In genomic region chr13:95324626-95325079, GRCm38 (mm10) we compare ENCODE assay signal across 7 mouse cellular contexts. TPM values are rescaled to one million over a fixed set of nuclear protein-coding genes. Genes with fewer than 3 reads are reported as not detected.
DNase-seq lines count a peak whose midpoint lies in the region; ATAC-seq and TF ChIP-seq lines count a peak whose summit lies in the region.

No protein-coding gene starts in this region.

- H3K9me3 ChIP-seq in intestine, embryonic 14.5 days (ENCODE audit: control insufficient read depth, low read length), result no peaks in the 10 kb centered on the region
- no peaks in the 10 kb centered on the region for H3K9me3 ChIP-seq in midbrain, embryonic 16.5 days (replicated peaks; ENCODE audit: control insufficient read depth, low read length, poor library complexity, severe bottlenecking)

- peak overlapping the region; percentile 90 for H3K4me3 ChIP-seq in lung, adult 2 months (replicated peaks; ENCODE audit: extremely low read depth, low read depth, low read length)
- peak overlapping the region; percentile 73 for H3K4me3 ChIP-seq in embryonic fibroblast, embryonic 13.5 days (ENCODE audit: insufficient read depth, low read length)
- peak overlapping the region; percentile 70 for H3K4me3 ChIP-seq in intestine, embryonic 14.5 days (ENCODE audit: low read depth, low read length)
- peak overlapping the region; percentile 87 for H3K4me3 ChIP-seq in midbrain, embryonic 16.5 days (ENCODE audit: low read depth, low read length)

- no peaks in the 10 kb centered on the region for H3K27me3 ChIP-seq in intestine, embryonic 14.5 days (replicated peaks; ENCODE audit: control insufficient read depth, insufficient read depth, low read length)
- H3K27me3 ChIP-seq in midbrain, embryonic 16.5 days (ENCODE audit: control insufficient read depth, insufficient read depth, low read depth, low read length), result no peaks in the 10 kb centered on the region

- no peak for DNase-seq in lung, adult 2 months
- DNase-seq in lung, postnatal 10 days, result no peak
- DNase-seq in intestine, embryonic 14.5 days (ENCODE audit: low spot score), result peak; percentile 90
- no peak for DNase-seq in c-Kit-positive CD71-positive TER-119-positive erythroid progenitor cells, embryonic 14.5 days (ENCODE audit: low spot score)

- H3K4me2 ChIP-seq in intestine, embryonic 14.5 days (ENCODE audit: low read length), result peak overlapping the region; percentile 93
- H3K4me2 ChIP-seq in midbrain, embryonic 16.5 days (ENCODE audit: low read length), result peak overlapping the region; percentile 84

- TF ChIP-seq CTCF in lung, adult 2 months (IDR thresholded peaks at IDR 0.05; ENCODE audit: insufficient read depth, low read length), result no peak
- no peak for TF ChIP-seq CTCF in embryonic fibroblast, embryonic 13.5 days (IDR thresholded peaks at IDR 0.05; ENCODE audit: borderline replicate concordance, insufficient read depth, low read length)

- H3K4me1 ChIP-seq in lung, adult 2 months (ENCODE audit: control insufficient read depth, insufficient read depth, low read length), result 0 out of 2 replicates have a peak, but pooled peaks cover 2% of the 10 kb centered on the region
- no peaks in the 10 kb centered on the region for H3K4me1 ChIP-seq in embryonic fibroblast, embryonic 13.5 days (ENCODE audit: control insufficient read depth, insufficient read depth, low read length)
- H3K4me1 ChIP-seq in intestine, embryonic 14.5 days (replicated peaks; ENCODE audit: control insufficient read depth, insufficient read depth, low read length), result peaks cover 16% of the 10 kb centered on the region
- H3K4me1 ChIP-seq in midbrain, embryonic 16.5 days (ENCODE audit: control insufficient read depth, insufficient read depth, low read length), result peaks cover 26% of the 10 kb centered on the region

- ATAC-seq in activated CD4-positive, CD25-positive, alpha-beta regulatory T cell, adult 4 months, result peak; percentile 11
- ATAC-seq in intestine, embryonic 14.5 days (replicated peaks; ENCODE audit: low FRiP score, low TSS enrichment, low read depth), result peak; percentile 1; the same call in 1 of the 2 replicates
- peak; percentile 57 for ATAC-seq in midbrain, embryonic 16.5 days

- under 1% methylated on average over 22 of the region's 22 CpGs for WGBS in lung, adult 2 months
- under 1% methylated on average over 22 of the region's 22 CpGs for WGBS in intestine, embryonic 14.5 days
- WGBS in midbrain, embryonic 16.5 days, result under 1% methylated on average over 22 of the region's 22 CpGs

- TF ChIP-seq POLR2A in lung, adult 2 months (IDR thresholded peaks at IDR 0.05; ENCODE audit: borderline replicate concordance, extremely low read depth, low read depth, low read length), result no peak
- no peak; the same call in 1 of the 2 replicates for TF ChIP-seq POLR2A in embryonic fibroblast, embryonic 13.5 days (IDR thresholded peaks at IDR 0.05; ENCODE audit: low read depth, low read length)

- peak overlapping the region; percentile 93 for H3K27ac ChIP-seq in embryonic fibroblast, embryonic 13.5 days (ENCODE audit: insufficient read depth, low read length)
- peak overlapping the region; percentile 99 for H3K27ac ChIP-seq in intestine, embryonic 14.5 days (ENCODE audit: low read depth)
- peak overlapping the region; percentile 96 for H3K27ac ChIP-seq in midbrain, embryonic 16.5 days (ENCODE audit: low read length)

- peak overlapping the region; percentile 99 for H3K9ac ChIP-seq in intestine, embryonic 14.5 days (ENCODE audit: low read length)
- peak overlapping the region; percentile 97 for H3K9ac ChIP-seq in midbrain, embryonic 16.5 days (ENCODE audit: low read depth, low read length)

- no peaks in the 10 kb centered on the region for H3K36me3 ChIP-seq in intestine, embryonic 14.5 days (ENCODE audit: control insufficient read depth, insufficient read depth, low read length)
- no peaks in the 10 kb centered on the region for H3K36me3 ChIP-seq in midbrain, embryonic 16.5 days (ENCODE audit: control insufficient read depth, insufficient read depth, low read length)

RNA-seq across cellular contexts. Expression of gene Zbed3, which starts 1.2 kb away (rescaled TPM):
- 23.4 and 26.1 TPM in 2 replicates for polyA plus RNA-seq in lung, adult 2 months (2012; rRNA removed)
- polyA plus RNA-seq in activated CD4-positive, CD25-positive, alpha-beta regulatory T cell, adult 4 months (2017; shearing (Covaris generic)), result 1 to 10 TPM; 1.5 to 1.9 TPM
- polyA plus RNA-seq in embryonic fibroblast, embryonic 13.5 days (2011; ENCODE audit: insufficient read length, low read depth, missing spikeins), result 36.5 and 58.5 TPM in 2 replicates
- polyA plus RNA-seq in intestine, embryonic 14.5 days (2014; fragmentation: Nextera tagmentation; extraction: Ambion mirVana), result 53.0 and 55.2 TPM in 2 replicates
- polyA plus RNA-seq in midbrain, embryonic 16.5 days (2015; fragmentation: Nextera tagmentation; extraction: Ambion mirVana), result 30.2 and 35.5 TPM in 2 replicates

RNA-seq across cellular contexts. Expression of gene Aggf1, which starts 50.5 kb away (rescaled TPM):
- 18.2 TPM in 2 replicates for polyA plus RNA-seq in lung, adult 2 months (2012; rRNA removed)
- polyA plus RNA-seq in activated CD4-positive, CD25-positive, alpha-beta regulatory T cell, adult 4 months (2017; shearing (Covaris generic)), result 10 to 100 TPM; 11.3 to 12.4 TPM
- 24.1 and 24.2 TPM in 2 replicates for polyA plus RNA-seq in embryonic fibroblast, embryonic 13.5 days (2011; ENCODE audit: insufficient read length, low read depth, missing spikeins)
- 32.1 and 33.1 TPM in 2 replicates for polyA plus RNA-seq in intestine, embryonic 14.5 days (2014; fragmentation: Nextera tagmentation; extraction: Ambion mirVana)
- 35.0 and 37.7 TPM in 2 replicates for polyA plus RNA-seq in midbrain, embryonic 16.5 days (2015; fragmentation: Nextera tagmentation; extraction: Ambion mirVana)

Comparison
In these comparisons a context has a peak if more than half of its experiments do, and no peak if none do; other contexts are left out.
1. ATAC-seq: peak in every context shown above with its lines; median percentile 57 in midbrain, embryonic 16.5 days; 11 in activated CD4-positive, CD25-positive, alpha-beta regulatory T cell, adult 4 months; 1 in intestine, embryonic 14.5 days.